Mouse (Mus musculus): ENCODE data around the gene Gpr63.
"Not testable (repeated sequence)": the region's sequence is repeated elsewhere in the genome, so short reads cannot be mapped to it uniquely, and the experiment has no call there.

Gene Gpr63

GRCm38 (mm10) chr4:25055541-25055940 is 89.3 kb downstream of the Gpr63 start:
- in situ Hi-C loops (cut with MboI; ENCODE audit: low sequenced_read_pairs), result not testable (repeated sequence)

Measured in CH12F3 (cell line).